Mouse (Mus musculus): ENCODE results near the gene Becn1.

DNA sequence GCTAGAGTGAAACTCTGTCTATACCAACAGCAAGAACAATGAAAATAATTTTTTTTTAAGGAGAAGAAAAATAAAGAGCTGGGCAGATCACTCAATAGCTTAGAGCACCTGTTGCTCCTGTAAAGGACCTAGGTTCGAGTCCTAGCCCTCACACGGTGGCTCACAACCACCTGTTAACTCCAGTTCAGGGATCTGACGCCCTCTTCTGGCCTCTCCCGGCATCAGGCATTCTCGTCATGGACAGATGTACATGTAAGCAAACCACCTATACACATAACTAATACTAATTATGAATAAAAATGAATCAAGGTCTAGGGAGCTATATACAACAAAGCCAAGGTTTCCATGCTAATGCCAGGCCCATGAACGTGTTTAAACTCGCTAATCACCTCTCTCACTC, 1.2 kb downstream of the Becn1 start:
- no peak for TF ChIP-seq CTCF (IDR thresholded peaks at IDR 0.05; ENCODE audit: low read depth)
- no peak for TF ChIP-seq EP300 (IDR thresholded peaks at IDR 0.05; ENCODE audit: low read depth)
